Mouse (Mus musculus) forelimb bud, embryonic 11.5 days (tissue): ENCODE measurements at regions not wholly inside any gene's neighbourhood (a gene's known extent, or its start where the extent isn't known, plus 50 kb on each side); places are given as distances from the start of the nearest gene placed in this dataset.
A peak's percentile ranks its signal among the peaks of the same experiment; 100 is the strongest.

Source experiments
- DNase-seq: peaks from one replicate; pipeline ENCODE4 v3.0.0-alpha.2; 2012; ENCODE audit warnings: low read depth, low spot score

- DNase-seq = peak; percentile 51
Observed at GRCm38 (mm10) chr2:135606306-135606705, 52.5 kb upstream of the Plcb4 start.
